Mouse (Mus musculus) fibroblast of lung, adult 2 months (primary cell): ENCODE results near the gene Zfp715.
"Not testable (repeated sequence)": the region's sequence is repeated elsewhere in the genome, so short reads cannot be mapped to it uniquely, and the experiment has no call there.

Experiments
- DNase-seq: peaks from one replicate; pipeline ENCODE4 v3.0.0-alpha.2; 2011; ENCODE audit warnings: low read depth

Gene Zfp715

DNA sequence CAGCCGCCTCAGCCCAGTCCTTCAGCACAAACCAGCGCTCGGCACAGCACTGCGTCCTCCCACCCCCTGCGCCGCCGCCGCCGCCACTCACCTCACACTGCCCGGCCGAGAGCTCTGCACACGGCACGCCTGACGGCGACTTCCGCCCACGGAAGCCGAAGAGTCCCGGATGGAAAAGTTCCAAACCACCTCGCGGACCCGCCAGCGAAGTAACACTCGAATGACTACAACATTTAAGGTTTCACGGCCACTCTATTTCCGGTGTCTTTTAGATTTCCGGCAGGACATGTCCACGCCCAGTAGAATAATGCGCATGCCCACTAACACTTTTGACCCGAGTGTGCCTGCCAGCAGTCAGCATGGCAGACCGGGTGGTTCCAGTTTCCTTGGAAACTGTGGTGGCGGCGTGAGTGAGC, at the start of gene Zfp715:
Gene Zfp715 (minus strand): TSS at position 282 of the 416 bp plus-strand sequence.
- peak; percentile 93 for DNase-seq

DNA sequence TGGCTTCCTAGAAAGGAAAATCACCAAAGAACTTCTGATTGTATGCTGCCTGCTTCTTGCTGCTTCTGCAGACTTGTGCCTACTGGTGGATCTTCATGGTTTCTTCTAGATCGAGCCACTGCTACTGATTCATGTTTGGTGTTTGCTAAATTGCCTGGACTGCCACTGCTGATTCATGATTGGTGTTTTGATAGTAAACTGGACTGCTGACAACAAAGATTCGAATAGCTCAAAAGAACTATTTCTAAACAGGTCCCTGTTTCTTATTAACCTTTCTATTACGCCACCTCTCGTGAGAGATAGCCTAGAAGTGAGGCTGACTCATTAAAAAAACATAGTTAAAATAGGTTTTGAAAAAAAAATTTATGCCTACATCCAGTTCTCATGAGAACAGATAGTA, 48.9 kb upstream of the Zfp715 start:
- DNase-seq, result peak; percentile 14

DNA sequence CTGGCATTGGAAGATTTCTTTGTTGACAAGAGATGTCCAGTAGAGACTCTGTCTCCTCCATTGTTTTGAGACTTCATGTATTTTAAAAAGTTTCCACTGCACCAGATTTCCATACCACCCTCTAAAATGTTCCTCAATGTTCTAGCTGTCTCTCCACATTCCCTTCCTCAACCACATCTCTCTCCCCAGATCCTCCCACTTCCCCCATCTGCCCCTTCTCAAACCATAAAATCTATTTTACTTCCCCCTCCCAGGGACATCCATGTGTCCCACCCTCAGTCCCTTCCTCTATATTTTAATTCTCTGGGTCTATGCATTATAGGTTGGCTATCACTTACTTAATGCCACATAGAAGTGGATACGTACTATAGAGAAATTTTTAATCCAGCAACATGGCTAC, 48.3 kb upstream of the Zfp715 start:
- no peak for DNase-seq

DNA sequence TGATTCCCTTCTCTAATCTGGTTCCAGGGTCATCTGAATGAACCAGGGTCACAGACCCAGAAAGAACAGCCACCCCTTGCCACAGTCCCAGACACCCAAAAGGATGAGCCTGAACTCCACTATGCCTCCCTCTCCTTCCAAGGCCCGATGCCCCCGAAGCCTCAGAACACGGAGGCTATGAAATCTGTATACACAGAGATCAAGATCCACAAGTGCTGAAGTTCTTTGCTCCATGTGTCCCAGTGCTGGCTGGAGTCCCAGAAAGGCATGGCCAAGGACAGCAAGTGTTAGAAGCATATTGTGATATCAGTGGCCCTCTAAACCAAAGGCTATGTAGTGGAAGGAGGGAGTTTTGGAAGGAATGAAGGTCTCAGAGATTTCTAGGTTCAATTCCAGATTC, 45.5 kb upstream of the Zfp715 start:
- no peak for DNase-seq

DNA sequence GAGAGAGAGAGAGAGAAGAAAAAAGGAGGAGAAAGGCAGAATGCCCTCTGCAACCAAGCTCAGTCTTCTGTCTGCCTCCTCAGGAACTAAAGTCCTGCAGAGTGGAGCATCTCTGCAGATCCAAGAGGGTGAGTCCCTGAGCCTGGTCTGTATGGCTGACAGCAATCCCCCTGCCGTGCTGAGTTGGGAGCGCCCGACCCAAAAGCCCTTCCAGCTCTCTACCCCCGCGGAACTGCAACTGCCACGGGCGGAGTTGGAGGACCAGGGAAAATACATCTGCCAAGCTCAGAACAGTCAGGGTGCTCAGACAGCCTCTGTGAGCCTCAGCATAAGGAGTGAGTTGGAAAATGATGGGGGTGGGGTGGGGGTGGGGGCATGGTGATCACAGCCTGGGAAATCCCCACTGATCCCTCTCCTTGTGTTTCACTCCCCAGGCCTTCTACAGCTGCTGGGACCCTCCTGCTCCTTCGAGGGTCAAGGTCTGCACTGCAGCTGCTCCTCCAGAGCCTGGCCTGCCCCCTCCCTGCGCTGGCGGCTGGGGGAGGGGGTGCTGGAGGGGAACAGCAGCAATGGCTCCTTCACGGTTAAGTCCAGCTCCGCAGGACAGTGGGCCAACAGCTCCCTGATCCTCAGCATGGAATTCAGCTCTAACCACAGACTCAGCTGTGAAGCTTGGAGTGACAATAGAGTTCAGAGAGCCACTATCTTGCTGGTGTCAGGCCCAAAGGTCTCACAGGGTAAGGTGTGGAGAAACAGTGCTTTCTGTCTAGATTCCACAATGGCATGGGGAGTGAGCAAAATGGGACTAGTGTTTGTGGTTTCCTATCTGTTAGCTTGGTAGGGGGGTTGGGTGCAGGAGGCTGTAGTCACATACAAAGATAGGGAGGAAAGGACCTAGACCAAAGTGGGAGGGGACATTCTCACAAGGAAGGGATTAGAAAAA, 42.1 kb upstream of the Zfp715 start:
- no peak for DNase-seq

GRCm38 (mm10) chr7:43353758-43354157, 40.7 kb upstream of the Zfp715 start:
- no peak for DNase-seq

DNA sequence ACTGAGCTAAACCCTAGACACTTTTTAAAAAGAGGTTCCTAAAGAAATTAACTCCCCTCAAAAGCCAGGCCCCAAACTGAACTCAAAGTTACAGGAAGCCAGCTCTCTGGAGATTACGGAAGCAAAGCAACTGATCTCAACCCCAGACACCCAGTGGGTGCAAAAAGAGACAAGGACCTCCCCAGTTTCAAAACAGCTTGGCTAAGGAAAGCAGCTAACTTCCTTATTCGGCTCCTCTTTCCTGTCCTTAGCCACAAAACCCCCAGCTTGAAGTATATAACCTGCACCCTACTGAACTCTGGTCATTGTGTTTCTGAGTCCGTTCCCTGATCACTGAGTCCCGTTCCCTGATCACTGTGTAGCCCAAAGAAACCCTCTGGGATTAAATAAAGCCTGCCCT, 40.0 kb upstream of the Zfp715 start:
- DNase-seq, result no peak

- no peak for DNase-seq
These were observed 38.1 kb upstream of the Zfp715 start, which contains the start of gene Siglecf for GRCm38 (mm10) chr7:43351154-43351553. Gene Siglecf (plus strand): TSS chr7:43351341.

GRCm38 (mm10) chr7:43349623-43350022, 36.5 kb upstream of the Zfp715 start:
- not testable (repeated sequence) for DNase-seq

- no peak for DNase-seq
These were observed 33.5 kb upstream of the Zfp715 start for GRCm38 (mm10) chr7:43346571-43346970.

GRCm38 (mm10) chr7:43346148-43346547, 33.1 kb upstream of the Zfp715 start:
- DNase-seq, result no peak

GRCm38 (mm10) chr7:43344491-43344890, 31.4 kb upstream of the Zfp715 start:
- no peak for DNase-seq

DNA sequence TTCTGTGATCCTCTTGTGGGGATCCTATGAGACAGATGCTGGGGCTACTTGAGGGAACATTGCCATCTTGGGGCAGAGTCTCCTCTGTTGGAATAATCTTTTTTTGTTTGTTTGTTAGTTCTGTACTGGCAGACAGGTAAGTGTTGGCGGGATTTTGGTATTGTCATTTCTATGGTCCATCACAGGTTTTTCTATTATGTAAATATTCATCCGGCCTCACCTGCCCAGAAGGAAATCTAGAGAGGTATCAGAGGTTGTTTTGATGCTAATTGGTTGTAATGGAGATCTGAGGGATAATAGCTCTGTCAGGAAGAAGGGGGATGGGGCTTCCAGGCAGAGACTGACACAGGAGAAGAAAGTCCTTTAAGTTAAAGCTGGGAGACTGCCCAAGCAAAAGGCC, 30.9 kb upstream of the Zfp715 start:
- DNase-seq, result no peak

DNA sequence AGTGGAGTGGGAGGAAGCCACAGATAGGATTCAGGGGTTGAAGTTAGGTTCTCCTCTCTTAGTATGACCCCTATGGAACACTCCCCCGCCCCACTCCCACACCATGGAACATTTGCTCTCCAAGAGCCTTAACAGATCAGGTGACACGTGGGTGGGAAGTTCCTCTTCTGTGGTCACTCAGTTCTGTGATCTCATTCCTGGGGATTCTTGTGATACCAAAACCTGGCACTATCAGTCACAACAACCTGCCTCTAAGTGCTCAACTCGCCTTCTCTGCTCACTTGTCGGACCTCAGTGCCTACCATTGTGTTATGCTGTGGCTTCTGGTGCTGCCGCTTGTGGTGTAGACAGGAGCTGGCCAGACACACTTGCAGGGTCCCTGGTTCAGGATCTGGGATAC, 30.1 kb upstream of the Zfp715 start:
- no peak for DNase-seq

DNA sequence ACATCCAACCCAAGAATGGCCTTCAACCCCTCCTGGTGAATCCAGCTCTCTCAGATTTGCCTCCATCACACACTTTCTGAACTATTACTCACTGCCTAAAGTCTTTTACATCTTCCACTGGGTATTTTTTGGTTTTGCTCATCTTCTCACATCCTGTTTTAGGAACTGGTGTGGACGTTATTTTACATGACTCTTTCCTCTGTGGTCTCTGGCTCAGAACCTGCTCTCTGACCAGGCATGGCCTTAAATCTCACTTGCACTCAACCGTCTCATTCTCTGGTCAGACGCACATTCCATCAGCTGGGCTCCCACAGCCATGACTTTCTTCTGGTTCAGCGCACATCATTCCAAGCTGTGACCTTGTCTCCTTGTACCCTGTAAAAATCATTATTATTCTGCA, 27.7 kb upstream of the Zfp715 start:
- DNase-seq, result no peak

- DNase-seq, result no peak
These were observed 20.8 kb upstream of the Zfp715 start for GRCm38 (mm10) chr7:43333899-43334298.

GRCm38 (mm10) chr7:43333203-43333602, 20.1 kb upstream of the Zfp715 start:
- no peak for DNase-seq

DNA sequence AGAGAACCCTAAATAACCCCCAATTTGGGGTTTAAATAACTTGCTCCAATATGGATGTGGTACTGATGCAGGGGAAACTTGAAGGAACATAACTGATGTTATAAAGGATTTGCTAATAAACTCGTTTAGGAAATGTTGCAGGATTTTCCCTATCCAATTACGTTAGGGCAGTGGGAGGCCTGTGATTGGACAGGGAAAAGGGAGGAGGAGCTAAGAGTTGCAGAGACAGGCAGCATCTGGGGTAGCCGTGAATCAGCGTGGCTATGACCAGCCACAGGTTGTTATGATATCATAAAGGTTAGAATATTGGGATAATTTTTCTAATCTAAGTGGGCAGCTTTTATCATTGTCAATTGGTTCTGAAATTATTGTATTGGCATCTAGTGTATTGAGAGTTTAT, 15.0 kb upstream of the Zfp715 start:
- DNase-seq, result no peak

- DNase-seq, result no peak
These were observed 13.2 kb upstream of the Zfp715 start for GRCm38 (mm10) chr7:43326223-43326780.

DNA sequence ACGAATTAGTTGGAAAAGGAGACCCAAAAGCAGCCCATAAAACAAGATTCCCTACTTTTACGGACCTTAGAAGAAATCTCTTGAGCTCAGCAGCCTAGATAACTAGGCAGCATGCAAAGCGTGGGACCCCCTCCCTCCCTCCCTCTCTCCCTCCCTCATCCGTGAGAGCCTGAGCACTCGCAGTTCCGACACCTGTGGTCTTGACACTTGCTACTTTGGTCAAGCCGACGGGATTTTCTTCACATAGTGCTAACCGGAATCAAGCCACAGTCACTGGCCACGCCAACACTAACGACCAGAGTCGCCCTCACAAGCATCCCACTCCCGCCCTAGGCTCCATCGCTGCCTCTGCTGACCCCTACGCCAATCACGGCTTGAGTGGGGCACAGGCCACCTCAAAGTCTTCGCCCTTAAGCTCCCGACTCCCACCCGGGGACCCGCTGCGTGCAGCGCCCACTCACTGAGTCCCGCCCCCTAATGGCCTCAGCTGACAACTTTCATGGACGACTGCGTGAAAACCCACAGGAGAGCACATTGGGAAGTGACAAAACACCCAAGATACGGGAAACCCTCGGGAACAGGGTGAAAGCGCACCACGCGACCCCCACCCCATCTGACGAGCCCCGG, 595 bp downstream of the Zfp715 start:
- no peak for DNase-seq

GRCm38 (mm10) chr7:43311632-43312031, 1.5 kb downstream of the Zfp715 start:
- no peak for DNase-seq

GRCm38 (mm10) chr7:43309069-43309468, 4.0 kb downstream of the Zfp715 start:
- DNase-seq, result no peak

GRCm38 (mm10) chr7:43305235-43305634, 7.9 kb downstream of the Zfp715 start:
- no peak for DNase-seq
